Mouse (Mus musculus) embryonic facial prominence, embryonic 11.5 days (tissue): ENCODE measurements around the gene Olfr76. TPM values are rescaled to one million over a fixed set of nuclear protein-coding genes. Genes with fewer than 3 reads are reported as not detected.
A peak's percentile ranks its signal among the peaks of the same experiment; 100 is the strongest.
"Not testable (repeated sequence)": the region's sequence is repeated elsewhere in the genome, so short reads cannot be mapped to it uniquely, and the experiment has no call there.

Source experiments
- ATAC-seq: fragments of 200-750 bp; cut with Nextera tagmentation; replicated peaks from 2 replicates; pipeline ENCODE4 v1.8.0; 2017; ENCODE audit warnings: low read depth; ENCODE audit not compliant: insufficient number of reproducible peaks, low FRiP score, low TSS enrichment
- DNase-seq: peaks from one replicate; pipeline ENCODE4 v3.0.0-alpha.2; 2015; ENCODE audit warnings: low spot score
- H3K27ac ChIP-seq: fragments of 300-500 bp; sonication (generic); replicated peaks from 2 replicates; pipeline ENCODE4 v1.5.1; 2014; ENCODE audit warnings: mild to moderate bottlenecking, low read depth, low read length, control low read depth
- H3K27me3 ChIP-seq: fragments of 300-500 bp; sonication (generic); 2 replicates; pipeline ENCODE4 v1.6.1; 2014; ENCODE audit warnings: mild to moderate bottlenecking, low read length, moderate library complexity, mixed read lengths; ENCODE audit not compliant: control insufficient read depth, insufficient read depth
- H3K36me3 ChIP-seq: fragments of 300-500 bp; sonication (generic); replicated peaks from 2 replicates; pipeline ENCODE4 v1.6.1; 2014; ENCODE audit warnings: low read depth, mild to moderate bottlenecking, low read length, moderate library complexity, mixed read lengths; ENCODE audit not compliant: control insufficient read depth, insufficient read depth
- H3K4me1 ChIP-seq: fragments of 300-500 bp; sonication (generic); 2 replicates; pipeline ENCODE4 v1.6.1; 2014; ENCODE audit warnings: low read length, mixed read lengths; ENCODE audit not compliant: control insufficient read depth, insufficient read depth
- H3K4me2 ChIP-seq: fragments of 300-500 bp; sonication (generic); 2 replicates; pipeline ENCODE4 v1.6.1; 2014; ENCODE audit warnings: low read depth, mild to moderate bottlenecking, control low read depth, low read length, moderate library complexity
- H3K4me3 ChIP-seq: fragments of 300-500 bp; sonication (generic); 2 replicates; pipeline ENCODE4 v1.5.1; 2014; ENCODE audit warnings: low read depth, low read length, control low read depth
- H3K9ac ChIP-seq: fragments of 300-500 bp; sonication (generic); replicated peaks from 2 replicates; pipeline ENCODE4 v1.6.1; 2014; ENCODE audit warnings: mild to moderate bottlenecking, control low read depth, low read length
- H3K9me3 ChIP-seq: fragments of 300-500 bp; sonication (generic); replicated peaks from 2 replicates; pipeline ENCODE4 v1.6.1; 2016; ENCODE audit warnings: mild to moderate bottlenecking, low read length, inconsistent platforms, mixed read lengths; ENCODE audit not compliant: control insufficient read depth
- WGBS: fragments of 180-500 bp; shearing (Covaris S2); extraction: QIAGEN DNeasy Blood & Tissue Kit; methylation state at CpG from one replicate; pipeline ENCODE4 v1.1.7; 2014; 5-methylcytosine and 5-hydroxymethylcytosine counted together
- polyA plus RNA-seq: library from polyadenylated mRNA; unstranded; fragments of >200 nt; fragmentation: Nextera tagmentation; extraction: Ambion mirVana; gene quantifications from 2 replicates; pipeline ENCODE4 v1.2.1, GENCODE M21; 2014

Olfr76 gene
- not detected in 2 replicates for polyA plus RNA-seq

GRCm38 (mm10) chr19:12123103-12123502, at the start of gene Olfr76:
Gene Olfr76 (minus strand): TSS chr19:12123203.
- no peak for ATAC-seq
- Histone ChIP-seq H3K27ac (no peak within 1 kb of the TSS), H3K4me2 (no peak within 1 kb of the TSS), H3K27me3 (no peaks in the 10 kb centered on the region), H3K4me3 (no peak within 1 kb of the TSS), H3K9ac (no peak within 1 kb of the TSS), H3K9me3 (no peaks in the 10 kb centered on the region), H3K36me3 (no peaks in the 10 kb centered on the region), H3K4me1 (no peaks in the 10 kb centered on the region)
- no peak for DNase-seq
- WGBS = 70% methylated on average over 3 of the region's 3 CpGs

DNA sequence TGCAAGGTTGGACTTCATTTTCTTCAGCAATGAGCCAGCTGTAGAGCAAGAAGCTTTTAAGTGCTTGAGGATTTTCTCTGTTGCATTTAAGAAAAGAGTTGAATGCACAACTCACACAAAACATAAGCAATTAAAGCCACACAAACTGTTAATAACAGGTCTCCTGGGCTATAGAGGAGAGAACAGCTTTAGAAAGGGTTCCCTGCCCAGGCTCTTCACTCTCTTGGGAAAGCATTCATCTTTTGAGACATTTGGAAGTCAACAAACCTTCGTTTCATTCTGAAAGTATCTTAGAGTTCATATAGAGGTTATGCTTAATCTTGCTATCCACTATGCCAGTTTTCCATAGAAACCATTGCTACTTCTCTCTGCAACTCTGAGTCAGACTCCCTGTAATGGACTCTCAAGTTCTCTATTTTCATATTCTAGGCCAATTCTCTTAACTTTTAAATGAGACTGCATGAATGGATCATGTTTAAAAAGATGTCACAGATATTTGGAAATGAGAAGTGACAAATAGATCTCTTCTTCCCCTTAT, 47.1 kb upstream of the Olfr76 start, which contains the start of gene Olfr1555-ps1:
Olfr1555-ps1 (minus strand) TSS at position 51 of the 538 bp plus-strand sequence.
- H3K27ac ChIP-seq, ATAC-seq, H3K36me3 ChIP-seq, H3K27me3 ChIP-seq, H3K9me3 ChIP-seq, H3K4me2 ChIP-seq, H3K9ac ChIP-seq, DNase-seq, H3K4me1 ChIP-seq, H3K4me3 ChIP-seq: not testable (repeated sequence)
- 50% methylated on average over 1 of the region's 1 CpGs for WGBS

GRCm38 (mm10) chr19:12145452-12145851, 22.4 kb upstream of the Olfr76 start:
- WGBS = 87% methylated on average over 3 of the region's 3 CpGs
- Histone ChIP-seq H3K9ac (no peak overlapping the region), H3K27me3 (no peaks in the 10 kb centered on the region), H3K27ac (no peak overlapping the region), H3K36me3 (no peaks in the 10 kb centered on the region), H3K4me2 (no peak overlapping the region), H3K9me3 (no peaks in the 10 kb centered on the region), H3K4me1 (no peaks in the 10 kb centered on the region), H3K4me3 (no peak overlapping the region)
- DNase-seq (no peak), ATAC-seq (no peak)

DNA sequence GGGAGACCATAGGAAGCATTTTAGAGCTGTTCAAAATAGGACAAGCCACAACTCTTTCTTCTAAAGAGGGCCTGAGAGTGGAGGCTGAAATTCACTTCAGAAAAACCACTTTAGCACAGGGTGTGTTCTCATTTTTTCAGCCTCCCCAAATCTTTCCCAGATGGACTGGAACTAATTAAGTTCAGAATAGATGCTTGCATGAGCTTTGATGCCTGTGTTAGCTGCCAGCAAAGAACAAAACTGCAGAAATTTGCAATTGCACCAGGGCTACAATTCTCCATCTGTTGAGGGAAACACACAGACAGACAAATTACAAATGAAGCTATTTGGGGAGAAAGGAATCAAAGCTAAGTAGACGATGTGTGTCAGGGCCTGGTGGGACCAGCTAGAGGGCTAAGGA, 20.4 kb upstream of the Olfr76 start:
- WGBS = 43% methylated on average over 1 of the region's 1 CpGs
- Histone ChIP-seq H3K4me1 (no peaks in the 10 kb centered on the region), H3K9me3 (no peaks in the 10 kb centered on the region), H3K4me2 (no peak overlapping the region), H3K4me3 (no peak overlapping the region), H3K27me3 (no peaks in the 10 kb centered on the region), H3K9ac (no peak overlapping the region), H3K27ac (no peak overlapping the region), H3K36me3 (no peaks in the 10 kb centered on the region)
- ATAC-seq (no peak; the same call in 1 of the 2 replicates), DNase-seq (peak; percentile 72)

DNA sequence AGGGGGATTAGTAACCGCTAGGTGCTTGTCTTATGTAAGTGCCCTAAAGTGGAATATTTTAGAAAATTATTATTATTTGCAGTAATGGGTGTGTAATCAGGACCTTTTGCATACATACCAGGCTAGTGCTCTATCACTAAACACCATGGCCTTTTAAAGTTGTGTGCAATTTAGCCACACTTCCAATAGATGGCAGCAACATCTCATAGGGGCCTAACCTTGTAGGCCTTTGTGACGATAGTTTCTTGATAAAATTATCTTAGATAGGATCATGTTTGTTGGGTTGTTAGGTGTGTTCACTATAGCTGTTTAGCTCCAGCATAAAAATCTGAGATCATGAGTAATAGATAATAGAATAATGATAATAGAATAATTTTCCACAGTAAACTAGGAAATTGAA, 11.3 kb upstream of the Olfr76 start:
- no peaks in the 10 kb centered on the region for H3K27me3 ChIP-seq
- no peaks in the 10 kb centered on the region for H3K9me3 ChIP-seq
- no peak overlapping the region for H3K4me2 ChIP-seq
- no peaks in the 10 kb centered on the region for H3K4me1 ChIP-seq
- no peak for ATAC-seq
- no peak overlapping the region for H3K4me3 ChIP-seq
- no peak overlapping the region for H3K9ac ChIP-seq
- peak; percentile 60 for DNase-seq
- H3K27ac ChIP-seq = no peak overlapping the region
- no peaks in the 10 kb centered on the region for H3K36me3 ChIP-seq
- WGBS = 19% methylated on average over 2 of the region's 2 CpGs

DNA sequence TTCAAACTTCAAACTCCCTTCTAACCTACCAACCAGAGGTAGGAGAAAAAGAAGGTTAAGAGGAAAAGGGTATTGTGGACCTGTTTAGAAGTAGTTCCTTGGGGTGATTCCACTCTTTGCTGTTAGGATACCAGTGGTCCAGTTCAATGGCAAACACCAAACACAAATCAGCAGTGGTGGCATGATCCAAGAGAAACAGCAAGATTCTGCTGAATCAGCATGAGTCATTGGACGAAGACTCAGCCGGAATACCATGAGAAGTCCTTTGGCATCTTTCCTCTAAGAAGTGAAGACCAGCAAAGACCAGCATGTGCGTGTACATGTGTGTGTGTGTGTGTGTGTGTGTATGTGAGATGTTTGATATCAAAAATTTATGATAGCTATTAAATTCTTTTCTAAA, 6.5 kb downstream of the Olfr76 start:
- DNase-seq (no peak), ATAC-seq (no peak)
- 80% methylated on average over 3 of the region's 3 CpGs for WGBS
- no peak overlapping the region for H3K4me2 ChIP-seq
- H3K9ac ChIP-seq = no peak overlapping the region
- no peak overlapping the region for H3K4me3 ChIP-seq
- no peaks in the 10 kb centered on the region for H3K36me3 ChIP-seq
- H3K9me3 ChIP-seq = no peaks in the 10 kb centered on the region
- H3K27me3 ChIP-seq = no peaks in the 10 kb centered on the region
- H3K27ac ChIP-seq = no peak overlapping the region
- no peaks in the 10 kb centered on the region for H3K4me1 ChIP-seq

GRCm38 (mm10) chr19:12115797-12116196, 7.2 kb downstream of the Olfr76 start, which contains the start of gene Olfr1428:
Gene Olfr1428 (minus strand): TSS chr19:12115897.
- ATAC-seq = no peak
- H3K36me3 ChIP-seq = no peaks in the 10 kb centered on the region
- H3K9me3 ChIP-seq = no peaks in the 10 kb centered on the region
- H3K9ac ChIP-seq = no peak within 1 kb of the TSS
- no peak within 1 kb of the TSS for H3K4me2 ChIP-seq
- H3K4me1 ChIP-seq = no peaks in the 10 kb centered on the region
- no peaks in the 10 kb centered on the region for H3K27me3 ChIP-seq
- WGBS = 80% methylated on average over 1 of the region's 1 CpGs
- H3K4me3 ChIP-seq = no peak within 1 kb of the TSS
- no peak within 1 kb of the TSS for H3K27ac ChIP-seq
- DNase-seq = no peak

DNA sequence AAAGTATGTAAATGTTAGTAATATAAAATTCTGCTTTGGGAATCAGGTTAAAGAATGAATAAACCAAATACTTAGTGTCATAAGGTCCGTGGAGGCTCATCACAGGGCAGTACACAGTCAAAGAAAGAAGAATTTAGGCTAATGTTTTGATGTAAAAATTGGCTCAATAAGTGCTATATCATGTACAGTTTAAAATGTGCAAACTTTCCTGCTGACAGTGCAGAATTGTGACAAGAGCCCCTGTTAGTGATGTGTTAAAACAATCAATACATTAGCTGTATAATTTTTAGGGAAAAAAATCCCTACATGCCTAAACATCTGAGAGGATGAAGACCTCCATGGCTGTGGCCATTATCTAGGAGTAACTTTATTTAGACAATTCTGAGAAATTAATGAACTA, 9.2 kb downstream of the Olfr76 start:
- H3K9ac ChIP-seq = no peak overlapping the region
- DNase-seq = no peak
- no peak overlapping the region for H3K4me3 ChIP-seq

More for the DNA sequence above, 9.2 kb downstream of the Olfr76 start:
- H3K27ac ChIP-seq = no peak overlapping the region
- no peaks in the 10 kb centered on the region for H3K4me1 ChIP-seq
- 77% methylated on average over 1 of the region's 1 CpGs for WGBS
- ATAC-seq = no peak
- no peaks in the 10 kb centered on the region for H3K9me3 ChIP-seq
- no peak overlapping the region for H3K4me2 ChIP-seq
- no peaks in the 10 kb centered on the region for H3K27me3 ChIP-seq
- no peaks in the 10 kb centered on the region for H3K36me3 ChIP-seq
